14 mouse cellular contexts compared by ENCODE assay signal in genomic region chr17:70892288-70893096, GRCm38 (mm10). TPM values are rescaled to one million over a fixed set of nuclear protein-coding genes. Genes with fewer than 3 reads are reported as not detected.
A peak's percentile ranks its signal among the peaks of the same experiment; 100 is the strongest.
DNase-seq lines count a peak whose midpoint lies in the region; ATAC-seq lines count a peak whose summit lies in the region.
"Had no signal": no experiment of that assay in that cellular context is flagged by ENCODE, and none has a peak within 500 bp of the region (broad histone marks: within the 10 kb centered on the region; RNA-seq: fewer than 3 reads in every experiment).

No protein-coding gene starts in this region.

- no peak for ATAC-seq in hindbrain, embryonic 16.5 days
- peak; percentile 48; the same call in 1 of the 2 replicates for ATAC-seq in midbrain, embryonic 13.5 days
- no peak for ATAC-seq in midbrain, embryonic 15.5 days (replicated peaks)
- ATAC-seq in embryonic facial prominence, embryonic 14.5 days (ENCODE audit: low read depth): peak; percentile 33
- no peak for ATAC-seq in heart, embryonic 12.5 days (ENCODE audit: insufficient number of reproducible peaks, low FRiP score)

- H3K9me3 ChIP-seq in hindbrain, embryonic 10.5 days: no peaks in the 10 kb centered on the region
- no peaks in the 10 kb centered on the region for H3K9me3 ChIP-seq in hindbrain, embryonic 16.5 days (ENCODE audit: control insufficient read depth, low read length)
- H3K9me3 ChIP-seq in midbrain, embryonic 13.5 days: no peaks in the 10 kb centered on the region
- H3K9me3 ChIP-seq in midbrain, embryonic 15.5 days: no peaks in the 10 kb centered on the region
- no peaks in the 10 kb centered on the region for H3K9me3 ChIP-seq in embryonic facial prominence, embryonic 14.5 days (ENCODE audit: control insufficient read depth, low read length)
- peaks cover 3% of the 10 kb centered on the region; the same call in 1 of the 2 replicates for H3K9me3 ChIP-seq in heart, embryonic 12.5 days (replicated peaks)
- H3K9me3 ChIP-seq: lung, embryonic 15.5 days had no signal

- DNase-seq in hindbrain, embryonic 10.5 days (ENCODE audit: low spot score): no peak
- peak; percentile 35 for DNase-seq in embryonic facial prominence, embryonic 14.5 days (ENCODE audit: low spot score)
- DNase-seq in frontal cortex, postnatal 14 days (ENCODE audit: low spot score in 2 of 2): no peak
- no peak for DNase-seq in left cerebral cortex, postnatal 14 days (ENCODE audit: low spot score in 2 of 2)
- DNase-seq: adrenal gland, adult 2 months; cerebellum, postnatal 36 days; kidney, postnatal 10 days; liver; right cerebral cortex, postnatal 25 days had no signal

- H3K27me3 ChIP-seq in hindbrain, embryonic 10.5 days (ENCODE audit: insufficient read depth, poor library complexity, severe bottlenecking): no peaks in the 10 kb centered on the region
- peaks cover 2% of the 10 kb centered on the region; the same call in 1 of the 2 replicates for H3K27me3 ChIP-seq in hindbrain, embryonic 16.5 days (replicated peaks; ENCODE audit: control insufficient read depth, insufficient read depth, low read length)
- H3K27me3 ChIP-seq in midbrain, embryonic 13.5 days: no peaks in the 10 kb centered on the region
- no peaks in the 10 kb centered on the region for H3K27me3 ChIP-seq in midbrain, embryonic 15.5 days (replicated peaks)
- no peaks in the 10 kb centered on the region for H3K27me3 ChIP-seq in embryonic facial prominence, embryonic 14.5 days (replicated peaks; ENCODE audit: control insufficient read depth, insufficient read depth, low read length)
- H3K27me3 ChIP-seq in heart, embryonic 12.5 days (replicated peaks): no peaks in the 10 kb centered on the region
- H3K27me3 ChIP-seq: lung, embryonic 15.5 days had no signal

- peak overlapping the region; percentile 45; the same call in 1 of the 2 replicates for H3K27ac ChIP-seq in hindbrain, embryonic 10.5 days
- H3K27ac ChIP-seq in hindbrain, embryonic 16.5 days (ENCODE audit: low read depth, low read length): no peak overlapping the region
- no peak overlapping the region for H3K27ac ChIP-seq in midbrain, embryonic 13.5 days
- no peak overlapping the region for H3K27ac ChIP-seq in midbrain, embryonic 15.5 days
- H3K27ac ChIP-seq in embryonic facial prominence, embryonic 14.5 days (replicated peaks; ENCODE audit: low read depth, low read length): no peak overlapping the region
- no peak overlapping the region for H3K27ac ChIP-seq in heart, embryonic 12.5 days (ENCODE audit: poor library complexity, severe bottlenecking)
- H3K27ac ChIP-seq: lung, embryonic 15.5 days had no signal

- H3K9ac ChIP-seq in hindbrain, embryonic 16.5 days (ENCODE audit: low read depth, low read length): no peak overlapping the region
- no peak overlapping the region for H3K9ac ChIP-seq in midbrain, embryonic 13.5 days (replicated peaks)
- no peak overlapping the region for H3K9ac ChIP-seq in midbrain, embryonic 15.5 days
- H3K9ac ChIP-seq in embryonic facial prominence, embryonic 14.5 days (ENCODE audit: low read depth, low read length): no peak overlapping the region
- no peak overlapping the region for H3K9ac ChIP-seq in heart, embryonic 12.5 days
- H3K9ac ChIP-seq: lung, embryonic 15.5 days had no signal

- H3K4me1 ChIP-seq in hindbrain, embryonic 10.5 days (replicated peaks): peaks cover 13% of the 10 kb centered on the region
- no peaks in the 10 kb centered on the region for H3K4me1 ChIP-seq in hindbrain, embryonic 16.5 days (ENCODE audit: control insufficient read depth, insufficient read depth, low read depth, low read length)
- H3K4me1 ChIP-seq in midbrain, embryonic 13.5 days (replicated peaks): peaks cover 12% of the 10 kb centered on the region
- H3K4me1 ChIP-seq in midbrain, embryonic 15.5 days: no peaks in the 10 kb centered on the region; the same call in 1 of the 2 replicates
- H3K4me1 ChIP-seq in embryonic facial prominence, embryonic 14.5 days (ENCODE audit: control insufficient read depth, insufficient read depth, low read length): 0 out of 2 replicates have a peak, but pooled peaks cover 4% of the 10 kb centered on the region
- H3K4me1 ChIP-seq in heart, embryonic 12.5 days (replicated peaks): no peaks in the 10 kb centered on the region

- no peak overlapping the region for H3K4me3 ChIP-seq in hindbrain, embryonic 10.5 days
- H3K4me3 ChIP-seq in hindbrain, embryonic 16.5 days (ENCODE audit: low read length): no peak overlapping the region
- no peak overlapping the region for H3K4me3 ChIP-seq in midbrain, embryonic 13.5 days (replicated peaks)
- no peak overlapping the region for H3K4me3 ChIP-seq in midbrain, embryonic 15.5 days
- no peak overlapping the region for H3K4me3 ChIP-seq in embryonic facial prominence, embryonic 14.5 days (ENCODE audit: low read depth, low read length)
- H3K4me3 ChIP-seq in heart, embryonic 12.5 days: no peak overlapping the region
- H3K4me3 ChIP-seq: lung, embryonic 15.5 days had no signal

- no peak overlapping the region for H3K4me2 ChIP-seq in hindbrain, embryonic 16.5 days (ENCODE audit: low read length)
- H3K4me2 ChIP-seq in midbrain, embryonic 13.5 days (replicated peaks): no peak overlapping the region
- H3K4me2 ChIP-seq in midbrain, embryonic 15.5 days: no peak overlapping the region
- no peak overlapping the region for H3K4me2 ChIP-seq in embryonic facial prominence, embryonic 14.5 days (ENCODE audit: low read depth, low read length)
- H3K4me2 ChIP-seq in heart, embryonic 12.5 days: no peak overlapping the region
- H3K4me2 ChIP-seq: lung, embryonic 15.5 days had no signal

- 30% methylated on average over 15 of the region's 15 CpGs for WGBS in hindbrain, embryonic 10.5 days
- WGBS in hindbrain, embryonic 16.5 days: 24% methylated on average over 15 of the region's 15 CpGs
- WGBS in midbrain, embryonic 13.5 days: 21% methylated on average over 15 of the region's 15 CpGs
- 18% methylated on average over 15 of the region's 15 CpGs for WGBS in midbrain, embryonic 15.5 days
- 34% methylated on average over 15 of the region's 15 CpGs for WGBS in embryonic facial prominence, embryonic 14.5 days
- WGBS in heart, embryonic 12.5 days: 42% methylated on average over 15 of the region's 15 CpGs

- H3K36me3 ChIP-seq in hindbrain, embryonic 10.5 days: no peaks in the 10 kb centered on the region
- no peaks in the 10 kb centered on the region for H3K36me3 ChIP-seq in hindbrain, embryonic 16.5 days (ENCODE audit: control insufficient read depth, insufficient read depth, low read length)
- no peaks in the 10 kb centered on the region for H3K36me3 ChIP-seq in midbrain, embryonic 13.5 days
- no peaks in the 10 kb centered on the region for H3K36me3 ChIP-seq in midbrain, embryonic 15.5 days (replicated peaks)
- H3K36me3 ChIP-seq in embryonic facial prominence, embryonic 14.5 days (ENCODE audit: control insufficient read depth, insufficient read depth, low read length): no peaks in the 10 kb centered on the region
- no peaks in the 10 kb centered on the region for H3K36me3 ChIP-seq in heart, embryonic 12.5 days
- H3K36me3 ChIP-seq: lung, embryonic 15.5 days had no signal

- intact Hi-C loops in left cerebral cortex, postnatal 14 days (cut with DNase I): no loop called here

RNA-seq across cellular contexts. Expression of gene Tgif1, which starts 39.1 kb away (rescaled TPM):
- polyA plus RNA-seq in hindbrain, embryonic 10.5 days (2016; fragmentation: Nextera tagmentation; extraction: Ambion mirVana): 68.9 and 83.0 TPM in 2 replicates
- polyA plus RNA-seq in hindbrain, embryonic 16.5 days (2015; fragmentation: Nextera tagmentation; extraction: Ambion mirVana): 13.2 and 14.5 TPM in 2 replicates
- 25.0 and 29.6 TPM in 2 replicates for polyA plus RNA-seq in midbrain, embryonic 13.5 days (2015; fragmentation: Nextera tagmentation; extraction: Ambion mirVana)
- 11.4 and 11.5 TPM in 2 replicates for polyA plus RNA-seq in midbrain, embryonic 15.5 days (2015; fragmentation: Nextera tagmentation; extraction: Ambion mirVana)
- 47.2 and 50.1 TPM in 2 replicates for polyA plus RNA-seq in embryonic facial prominence, embryonic 14.5 days (2014; fragmentation: Nextera tagmentation; extraction: Ambion mirVana)
- polyA plus RNA-seq in heart, embryonic 12.5 days (2016; fragmentation: Nextera tagmentation; extraction: Ambion mirVana): 35.8 and 38.6 TPM in 2 replicates
- 1 to 10 TPM; 2.1 to 3.4 TPM for total RNA-seq in left cerebral cortex, postnatal 14 days (2021)

Comparison
In these comparisons a context has a peak if more than half of its experiments do, and no peak if none do; other contexts are left out.
1. ATAC-seq: peak in midbrain, embryonic 13.5 days (single experiment) and embryonic facial prominence, embryonic 14.5 days (single experiment); none in hindbrain, embryonic 16.5 days (single experiment), midbrain, embryonic 15.5 days (single experiment) and heart, embryonic 12.5 days (single experiment).